ENCODE assay signal across 16 mouse cellular contexts in the genomic region with DNA sequence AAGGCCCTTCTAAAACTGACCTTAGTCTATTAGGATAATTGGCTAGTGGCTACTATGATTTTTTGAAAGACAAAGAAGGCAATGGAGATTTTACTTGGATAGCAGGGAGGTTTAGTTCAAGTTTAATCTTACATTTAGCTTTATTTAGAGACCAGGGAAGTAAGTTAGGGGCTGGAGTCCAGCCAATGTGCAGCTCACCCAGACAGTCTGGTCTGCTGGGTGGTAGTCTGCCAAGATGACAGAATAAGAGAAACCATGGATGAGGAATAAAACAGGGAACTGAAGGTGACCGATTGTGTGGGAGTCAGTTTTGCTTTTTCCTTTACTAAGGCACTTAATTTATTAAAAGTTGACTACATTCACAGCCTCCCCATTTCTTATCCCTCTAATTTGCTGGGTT. TPM values are rescaled to one million over a fixed set of nuclear protein-coding genes. Genes with fewer than 3 reads are reported as not detected.
DNase-seq lines count a peak whose midpoint lies in the region; ATAC-seq and TF ChIP-seq lines count a peak whose summit lies in the region.
"Had no signal": no experiment of that assay in that cellular context is flagged by ENCODE, and none has a peak within 500 bp of the region (broad histone marks: within the 10 kb centered on the region; RNA-seq: fewer than 3 reads in every experiment).

No protein-coding gene starts in this region.

- DNase-seq in gastrocnemius, adult 2 months = peak; percentile 33
- DNase-seq in gastrocnemius, adult 8-10 months (ENCODE audit: low spot score in 2 of 2) = no peak
- no peak for DNase-seq in layer of hippocampus, adult 2 months (ENCODE audit: low spot score in 2 of 2)
- DNase-seq in layer of hippocampus, postnatal 36 days = no peak
- peak; percentile 37 for DNase-seq in right cerebral cortex, postnatal 14 days
- DNase-seq in right cerebral cortex, postnatal 25 days = no peak
- DNase-seq in telencephalon, adult 2 months (ENCODE audit: low read depth, low spot score) = peak; percentile 42
- DNase-seq in liver, embryonic 11.5 days (ENCODE audit: low spot score) = no peak
- DNase-seq: B cell, adult 2 months; gastrocnemius, postnatal 25 days; thymus, postnatal 36 days had no signal

- WGBS in liver, embryonic 11.5 days = 94% methylated on average over 1 of the region's 1 CpGs

- H3K4me3 ChIP-seq in gastrocnemius, adult 2 months = no peak overlapping the region
- no peak overlapping the region for H3K4me3 ChIP-seq in layer of hippocampus, adult 2 months
- H3K4me3 ChIP-seq in liver, embryonic 11.5 days (ENCODE audit: low read depth, low read length) = no peak overlapping the region
- H3K4me3 ChIP-seq: embryonic facial prominence, embryonic 15.5 days; forebrain, embryonic 15.5 days; kidney, embryonic 15.5 days; limb, embryonic 15.5 days had no signal

- no peaks in the 10 kb centered on the region for H3K9me3 ChIP-seq in liver, embryonic 11.5 days (ENCODE audit: control insufficient read depth, low read length)
- H3K9me3 ChIP-seq: embryonic facial prominence, embryonic 15.5 days; forebrain, embryonic 15.5 days; kidney, embryonic 15.5 days; limb, embryonic 15.5 days had no signal

- no peaks in the 10 kb centered on the region; the same call in 1 of the 2 replicates for H3K4me1 ChIP-seq in liver, embryonic 11.5 days (replicated peaks; ENCODE audit: control insufficient read depth, insufficient read depth, low read length)

- no peaks in the 10 kb centered on the region for H3K36me3 ChIP-seq in liver, embryonic 11.5 days (ENCODE audit: control insufficient read depth, insufficient read depth, low read length)
- H3K36me3 ChIP-seq: embryonic facial prominence, embryonic 15.5 days; forebrain, embryonic 15.5 days; kidney, embryonic 15.5 days; limb, embryonic 15.5 days had no signal

- H3K27ac ChIP-seq in gastrocnemius, adult 2 months = no peak overlapping the region
- 0 out of 2 replicates have a peak overlapping the region, but pooled peaks have one; percentile 29 for H3K27ac ChIP-seq in layer of hippocampus, adult 2 months
- no peak overlapping the region for H3K27ac ChIP-seq in liver, embryonic 11.5 days (ENCODE audit: low read depth, low read length)
- H3K27ac ChIP-seq: embryonic facial prominence, embryonic 15.5 days; forebrain, embryonic 15.5 days; kidney, embryonic 15.5 days; limb, embryonic 15.5 days had no signal

- no peaks in the 10 kb centered on the region for H3K27me3 ChIP-seq in liver, embryonic 11.5 days (replicated peaks; ENCODE audit: control insufficient read depth, insufficient read depth, low read length)
- H3K27me3 ChIP-seq: embryonic facial prominence, embryonic 15.5 days; forebrain, embryonic 15.5 days; kidney, embryonic 15.5 days; limb, embryonic 15.5 days had no signal

- intact Hi-C loops in gastrocnemius, adult 2 months (cut with DNase I) = no loop called here

- no peak overlapping the region for H3K9ac ChIP-seq in liver, embryonic 11.5 days (ENCODE audit: low read depth, low read length)
- H3K9ac ChIP-seq: embryonic facial prominence, embryonic 15.5 days; forebrain, embryonic 15.5 days; kidney, embryonic 15.5 days; limb, embryonic 15.5 days had no signal

- H3K4me2 ChIP-seq in liver, embryonic 11.5 days = no peak overlapping the region
- H3K4me2 ChIP-seq: embryonic facial prominence, embryonic 15.5 days; forebrain, embryonic 15.5 days; kidney, embryonic 15.5 days; limb, embryonic 15.5 days had no signal

- no peak for ATAC-seq in liver, embryonic 11.5 days (replicated peaks; ENCODE audit: low FRiP score)
- ATAC-seq: forebrain, embryonic 15.5 days; midbrain, embryonic 16.5 days had no signal

- no peak for TF ChIP-seq CTCF in gastrocnemius, adult 2 months (IDR thresholded peaks at IDR 0.05)
- no peak for TF ChIP-seq CTCF in layer of hippocampus, adult 2 months (conservative IDR thresholded peaks at IDR 0.05)

RNA-seq across cellular contexts. Expression of a gene that starts 52.1 kb away (rescaled TPM):
- total RNA-seq in gastrocnemius, adult 2 months (2021) = 100 to 1,000 TPM in 1 of 2 experiments, 10 to 100 TPM in 1; 86.1 to 122 TPM
- 100 to 1,000 TPM; 105 to 114 (median 107) TPM for total RNA-seq in gastrocnemius, adult 8-10 months (2022)
- total RNA-seq in layer of hippocampus, adult 2 months (2021) = 100 to 1,000 TPM; 309 to 331 TPM
- 100 to 1,000 TPM; 329 to 341 TPM for total RNA-seq in layer of hippocampus, postnatal 36 days (2021)
- 154 and 159 TPM in 2 replicates for polyA plus RNA-seq in liver, embryonic 11.5 days (2014; fragmentation: Nextera tagmentation; extraction: Ambion mirVana)

Comparison
In these comparisons a context has a peak if more than half of its experiments do, and no peak if none do; other contexts are left out.
1. DNase-seq: peak in gastrocnemius, adult 2 months (single experiment), right cerebral cortex, postnatal 14 days (single experiment) and telencephalon, adult 2 months (single experiment); none in gastrocnemius, adult 8-10 months (0 of 2), layer of hippocampus, adult 2 months (0 of 2), layer of hippocampus, postnatal 36 days (0 of 2), right cerebral cortex, postnatal 25 days (single experiment) and liver, embryonic 11.5 days (single experiment).